Mouse (Mus musculus): ENCODE results near the gene Ppp1r3c.

DNA sequence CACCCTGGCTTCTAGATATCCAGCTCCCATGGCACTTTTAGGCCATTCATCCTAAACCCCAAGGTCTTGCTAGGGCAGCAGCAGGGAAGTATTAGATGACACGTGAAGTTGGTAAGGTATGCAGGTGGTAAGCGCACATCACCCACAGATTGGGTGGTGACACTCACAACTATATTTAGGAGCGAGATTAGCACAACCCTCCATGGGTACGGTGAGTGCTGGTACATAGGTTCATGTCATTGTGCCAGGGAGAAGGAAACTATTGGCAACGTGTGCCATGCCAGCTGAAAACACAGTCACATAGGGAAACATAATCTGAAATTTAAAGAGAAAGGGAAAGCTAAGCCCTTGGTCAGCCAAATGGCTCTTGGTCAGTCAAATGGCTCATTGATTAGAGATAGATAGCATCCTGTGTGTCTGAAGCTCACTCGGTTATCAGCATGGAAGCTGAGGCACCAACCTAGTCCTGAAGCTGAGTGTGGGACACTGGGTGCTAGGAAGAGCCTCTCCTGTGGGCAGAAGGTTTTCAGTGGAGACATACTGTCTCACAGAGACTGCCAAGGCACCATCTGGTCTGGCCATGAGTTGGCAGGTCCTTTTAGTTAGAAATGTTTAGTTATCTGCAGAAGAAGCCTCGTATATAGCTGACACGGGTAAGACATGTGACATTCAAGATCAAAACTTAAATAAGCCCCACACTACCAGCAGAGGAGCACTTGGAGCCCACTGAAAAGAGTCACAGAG, 37.4 kb upstream of the Ppp1r3c start:
- TF ChIP-seq MAFK (IDR thresholded peaks at IDR 0.05; ENCODE audit: insufficient read depth, low read depth, low read length): no peak
- no peak for TF ChIP-seq ZNF384 (IDR thresholded peaks at IDR 0.05; ENCODE audit: low read depth, low read length)
